Mouse (Mus musculus) lung, adult 2 months (tissue): ENCODE data around the gene Zdhhc18. TPM values are rescaled to one million over a fixed set of nuclear protein-coding genes. Genes with fewer than 3 reads are reported as not detected.
A peak's percentile ranks its signal among the peaks of the same experiment; 100 is the strongest.

ENCODE experiments used
- DNase-seq: peaks from one replicate; pipeline ENCODE4 v3.0.0; 2022
- H3K4me1 ChIP-seq: fragments of 200-500 bp; 2 replicates; pipeline ENCODE4 v1.6.1; 2011; ENCODE audit warnings: low read length; ENCODE audit not compliant: control insufficient read depth, insufficient read depth
- H3K4me3 ChIP-seq: fragments of 200-500 bp; replicated peaks from 2 replicates; pipeline ENCODE3; 2011; ENCODE audit warnings: low read depth, mild to moderate bottlenecking, control low read depth, low read length; ENCODE audit errors: extremely low read depth
- CTCF ChIP-seq: fragments of 200-500 bp; IDR thresholded peaks from 2 replicates; pipeline ENCODE4 v1.5.1; 2011; ENCODE audit warnings: mild to moderate bottlenecking, low read length, control low read depth; ENCODE audit not compliant: insufficient read depth
- POLR2A ChIP-seq: fragments of 200-500 bp; IDR thresholded peaks from 2 replicates; pipeline ENCODE4 v1.6.1; 2011; ENCODE audit warnings: low read depth, mild to moderate bottlenecking, control low read depth, low read length, borderline replicate concordance; ENCODE audit errors: extremely low read depth
- WGBS: fragments of 180-500 bp; shearing (Covaris S2); methylation state at CpG from one replicate; pipeline ENCODE4 v1.1.7; 2018; 5-methylcytosine and 5-hydroxymethylcytosine counted together
- polyA plus RNA-seq: library from polyadenylated mRNA; depleted of rRNA; stranded (reverse); fragments of >200 nt; gene quantifications from 2 replicates; pipeline ENCODE4 v1.2.3, GENCODE M21; 2012; rRNA removed

Zdhhc18 gene
- polyA plus RNA-seq, result 79.1 and 85.6 TPM in 2 replicates

GRCm38 (mm10) chr4:133649989-133650699 is at the start of gene Zdhhc18:
TSS of gene Zdhhc18 (minus strand) at chr4:133650154.
- Histone ChIP-seq H3K4me3 (peak within 1 kb of the TSS; percentile 47), H3K4me1 (no peaks in the 10 kb centered on the region; the same call in 1 of the 2 replicates)
- TF ChIP-seq CTCF, result peak; percentile 96
- peak; percentile 55; the same call in 1 of the 2 replicates for TF ChIP-seq POLR2A
- WGBS, result 22% methylated on average over 7 of the region's 7 CpGs
- peak; percentile 84 for DNase-seq

- TF ChIP-seq POLR2A (no peak), CTCF (no peak)
These were observed 45.4 kb upstream of the Zdhhc18 start for GRCm38 (mm10) chr4:133695363-133695762.

GRCm38 (mm10) chr4:133690252-133690651 is 40.3 kb upstream of the Zdhhc18 start:
- no peak for TF ChIP-seq CTCF
- TF ChIP-seq POLR2A, result no peak
- Histone ChIP-seq H3K4me1 (peaks cover 12% of the 10 kb centered on the region), H3K4me3 (no peak overlapping the region)
- WGBS, result 12% methylated on average over 5 of the region's 5 CpGs
- DNase-seq, result no peak

More at GRCm38 (mm10) chr4:133695363-133695762, 45.4 kb upstream of the Zdhhc18 start:
- no peaks in the 10 kb centered on the region; the same call in 1 of the 2 replicates for H3K4me1 ChIP-seq
- no peak overlapping the region for H3K4me3 ChIP-seq
- no peak for DNase-seq
- 61% methylated on average over 3 of the region's 3 CpGs for WGBS

GRCm38 (mm10) chr4:133688417-133689067 is 38.6 kb upstream of the Zdhhc18 start:
- Histone ChIP-seq H3K4me3 (no peak overlapping the region), H3K4me1 (peaks cover 12% of the 10 kb centered on the region)
- no peak for TF ChIP-seq POLR2A
- no peak for DNase-seq
- WGBS, result 16% methylated on average over 7 of the region's 7 CpGs

GRCm38 (mm10) chr4:133687126-133687525 is 37.2 kb upstream of the Zdhhc18 start:
- no peak for DNase-seq
- H3K4me1 ChIP-seq, result peaks cover 12% of the 10 kb centered on the region
- WGBS, result 84% methylated on average over 5 of the region's 5 CpGs
- no peak for TF ChIP-seq POLR2A
- no peak for TF ChIP-seq CTCF
- H3K4me3 ChIP-seq, result no peak overlapping the region

GRCm38 (mm10) chr4:133686512-133686911 is 36.6 kb upstream of the Zdhhc18 start:
- no peak for TF ChIP-seq POLR2A
- no peak for TF ChIP-seq CTCF
- 84% methylated on average over 11 of the region's 11 CpGs for WGBS

GRCm38 (mm10) chr4:133680206-133680786 is 30.3 kb upstream of the Zdhhc18 start:
- no peak for DNase-seq
- TF ChIP-seq CTCF (no peak), POLR2A (no peak)
- peaks cover 8% of the 10 kb centered on the region for H3K4me1 ChIP-seq
- no peak overlapping the region for H3K4me3 ChIP-seq
- WGBS, result 76% methylated on average over 14 of the region's 14 CpGs

More at GRCm38 (mm10) chr4:133686512-133686911, 36.6 kb upstream of the Zdhhc18 start:
- DNase-seq, result no peak
- peaks cover 12% of the 10 kb centered on the region for H3K4me1 ChIP-seq
- H3K4me3 ChIP-seq, result no peak overlapping the region

GRCm38 (mm10) chr4:133679629-133680028 is 29.7 kb upstream of the Zdhhc18 start:
- DNase-seq, result no peak
- TF ChIP-seq CTCF, result no peak
- no peak for TF ChIP-seq POLR2A
- Histone ChIP-seq H3K4me1 (peaks cover 11% of the 10 kb centered on the region), H3K4me3 (no peak overlapping the region)
- 67% methylated on average over 7 of the region's 7 CpGs for WGBS

GRCm38 (mm10) chr4:133677266-133677665 is 27.3 kb upstream of the Zdhhc18 start:
- no peak overlapping the region for H3K4me3 ChIP-seq
- DNase-seq, result no peak
- peaks cover 22% of the 10 kb centered on the region for H3K4me1 ChIP-seq
- WGBS, result 80% methylated on average over 7 of the region's 7 CpGs
- TF ChIP-seq POLR2A (no peak), CTCF (no peak)

- DNase-seq, result no peak
- Histone ChIP-seq H3K4me1 (peaks cover 25% of the 10 kb centered on the region), H3K4me3 (no peak overlapping the region)
- 18% methylated on average over 3 of the region's 3 CpGs for WGBS
- TF ChIP-seq CTCF (no peak), POLR2A (no peak)
These were observed 26.2 kb upstream of the Zdhhc18 start for GRCm38 (mm10) chr4:133676189-133676588.
